Mouse (Mus musculus) embryonic stem cell, embryonic (primary cell): Measurements from ENCODE around the gene Wfdc16.

Experiments used
- CTCF ChIA-PET, 4 experiments: fragments of 300-600 bp in 2 of 4; fragments of 350-600 bp in 2 of 4; sonication (Branson Sonifier 250); formaldehyde crosslinking; loops; one replicate each; lab custom pipeline; 2022; ENCODE audit warnings: inconsistent platforms in 2 of 4; lab: Charles Lee
- POLR2A ChIA-PET, 4 experiments: fragments of 300-600 bp in 2 of 4; fragments of 350-600 bp in 2 of 4; sonication (Branson Sonifier 250); formaldehyde crosslinking; loops; one replicate each; lab custom pipeline; 2022; ENCODE audit warnings: antibody characterized with exemption in 4 of 4, inconsistent platforms in 1 of 4; lab: Charles Lee

Gene Wfdc16

GRCm38 (mm10) chr2:164638696-164639095 is at the start of gene Wfdc16:
Gene Wfdc16, minus strand, starts transcription at chr2:164638796.
- CTCF ChIA-PET: no interaction called here
- POLR2A ChIA-PET: interaction anchor here in 1 of 4 experiments (1.0 kb wide), 1 partner anchor 13 kb away, joined by 5 read pairs; no protein-coding TSS in a partner anchor

GRCm38 (mm10) chr2:164684807-164685206 is 46.2 kb upstream of the Wfdc16 start, which contains the start of gene Wfdc13:
Gene Wfdc13, plus strand, starts transcription at chr2:164685107.
- POLR2A ChIA-PET: interaction anchor here in 1 of 4 experiments (0.6 kb wide), 1 partner anchor 81 kb away, joined by 4 read pairs; no protein-coding TSS in a partner anchor
- CTCF ChIA-PET: interaction anchor here in 1 of 4 experiments (1.2 kb wide), 1 partner anchor 29 kb away, joined by 3 read pairs; the partner anchor contains the start of genes Wfdc10 and Wfdc9

DNA sequence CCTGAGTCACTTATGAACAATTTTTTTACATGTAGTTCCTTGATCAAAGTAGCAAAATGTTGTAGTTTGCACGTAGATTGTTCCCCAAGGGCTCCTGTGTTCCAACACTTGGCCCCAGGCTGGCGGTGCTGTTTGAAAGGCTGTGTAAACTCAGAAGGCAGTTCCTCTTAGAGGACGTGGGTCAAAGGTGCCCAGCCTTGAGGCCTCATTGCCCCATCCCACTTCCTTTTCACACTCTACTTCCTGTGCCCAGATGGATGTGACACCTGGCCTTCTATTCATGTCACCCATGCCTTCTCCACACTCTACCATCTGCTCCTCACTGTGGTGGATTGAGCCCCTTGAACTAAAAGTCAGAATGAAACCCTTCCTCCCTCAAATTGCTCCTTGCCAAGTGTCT is 41.3 kb upstream of the Wfdc16 start:
- ChIA-PET CTCF (interaction anchor here (0.6 to 2.3 kb wide), 41 partner anchors 9 to 395 kb away, joined by 3 to 37 read pairs (median 4); partner anchors contain the start of genes Wfdc10 (in 2 of the 4), Wfdc9 (in 2 of the 4), Gm20458 (in 1 of the 4) and Snx21 (in 1 of the 4)), POLR2A (interaction anchor here in 2 of 4 experiments (0.7 to 1.2 kb wide), 6 partner anchors 8 to 143 kb away, joined by 3 to 4 read pairs (median 4); partner anchors contain the start of genes Dnttip1 (in 1 of the 2), Wfdc3 (in 1 of the 2) and Zswim1 (in 1 of the 2))

GRCm38 (mm10) chr2:164678848-164679625 is 40.4 kb upstream of the Wfdc16 start:
- ChIA-PET POLR2A (interaction anchor here in 3 of 4 experiments (0.7 to 1.2 kb wide), 8 partner anchors 9 to 661 kb away, joined by 3 to 4 read pairs (median 4); partner anchors contain the start of genes Zswim1 (in 2 of the 3), Dnttip1 (in 1 of the 3) and Wfdc3 (in 1 of the 3)), CTCF (interaction anchor here (0.6 to 2.3 kb wide), 60 partner anchors 8 to 937 kb away, joined by 3 to 37 read pairs (median 4); partner anchors contain the start of genes Wfdc10 (in 3 of the 4), Wfdc9 (in 3 of the 4), Eppin (in 1 of the 4) and Gm20458 (in 1 of the 4))

GRCm38 (mm10) chr2:164676916-164677685 is 38.5 kb upstream of the Wfdc16 start:
- ChIA-PET POLR2A (interaction anchor here (0.8 to 1.9 kb wide), 6 partner anchors 20 to 234 kb away, joined by 3 to 5 read pairs (median 3); partner anchors contain the start of genes Acot8 (in 2 of the 4), Zswim3 (in 2 of the 4), Sdc4 (in 1 of the 4) and Wfdc9 (in 1 of the 4)), CTCF (interaction anchor here in 3 of 4 experiments (0.5 to 2.8 kb wide), 7 partner anchors 21 to 195 kb away, joined by 4 to 15 read pairs (median 7); partner anchors contain the start of genes Wfdc10 (in 2 of the 3) and Wfdc9 (in 2 of the 3))

DNA sequence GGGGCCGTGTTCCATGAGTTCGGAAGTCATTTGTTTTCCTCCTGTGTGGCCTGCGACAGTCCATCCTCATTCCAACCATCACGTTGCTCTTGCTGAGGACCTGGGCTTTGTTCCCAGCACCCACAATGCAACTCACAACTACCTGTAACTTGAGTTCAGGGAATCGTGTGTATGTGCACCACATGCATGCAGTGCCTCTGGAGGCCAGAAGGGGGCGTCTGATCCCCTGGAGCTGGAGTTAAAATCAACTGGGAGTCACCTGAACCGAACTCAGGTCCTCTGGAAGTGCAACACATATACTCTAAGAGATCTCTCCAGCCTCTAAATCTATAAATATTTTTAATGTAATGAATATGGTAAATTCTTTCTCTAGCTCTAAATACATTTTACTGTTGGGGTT is 37.5 kb upstream of the Wfdc16 start:
- CTCF ChIA-PET: interaction anchor here (0.6 to 2.8 kb wide), 8 partner anchors 20 to 56 kb away, joined by 3 to 15 read pairs (median 4); partner anchors contain the start of genes Wfdc10 (in 2 of the 4) and Wfdc9 (in 2 of the 4)

GRCm38 (mm10) chr2:164673987-164674386 is 35.4 kb upstream of the Wfdc16 start, which contains the start of gene Wfdc11:
Gene Wfdc11, minus strand, starts transcription at chr2:164674087.
- CTCF ChIA-PET: no interaction called here

More for the DNA sequence above, 37.5 kb upstream of the Wfdc16 start:
- POLR2A ChIA-PET: interaction anchor here in 3 of 4 experiments (0.8 to 1.9 kb wide), 5 partner anchors 23 to 233 kb away, joined by 3 to 5 read pairs (median 3); partner anchors contain the start of genes Acot8 (in 2 of the 3), Zswim3 (in 2 of the 3) and Sdc4 (in 1 of the 3)

GRCm38 (mm10) chr2:164670938-164671337 is 32.3 kb upstream of the Wfdc16 start:
- POLR2A ChIA-PET: no interaction called here
- CTCF ChIA-PET: interaction anchor here in 1 of 4 experiments (0.6 kb wide), 1 partner anchor 923 kb away, joined by 10 read pairs; no protein-coding TSS in a partner anchor

More at GRCm38 (mm10) chr2:164673987-164674386, 35.4 kb upstream of the Wfdc16 start, which contains the start of gene Wfdc11:
- POLR2A ChIA-PET: no interaction called here

DNA sequence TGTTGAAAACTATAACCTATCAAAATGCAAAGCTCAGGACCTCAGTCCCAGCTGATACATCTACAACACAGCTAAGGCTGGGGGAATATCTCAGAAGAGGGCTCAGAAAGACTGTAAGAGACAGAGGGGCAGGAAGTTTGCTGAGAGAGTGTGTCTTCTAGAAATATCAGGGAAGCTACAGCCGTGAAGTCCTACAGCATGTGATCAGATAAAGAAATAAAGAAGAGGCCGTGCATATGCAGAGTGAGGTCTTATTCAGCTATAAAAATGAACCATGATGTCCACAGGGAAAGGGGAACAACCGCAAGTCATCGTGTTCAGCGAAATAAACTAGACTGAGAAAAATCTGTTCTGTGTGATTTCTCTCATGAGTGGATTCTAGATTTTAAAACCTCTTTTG is 31.7 kb upstream of the Wfdc16 start:
- ChIA-PET CTCF (interaction anchor here in 2 of 4 experiments (0.6 to 1.2 kb wide), 4 partner anchors 9 to 924 kb away, joined by 3 to 10 read pairs (median 6); partner anchors contain the start of genes Wfdc10 (in 1 of the 2) and Wfdc9 (in 1 of the 2)), POLR2A (interaction anchor here in 1 of 4 experiments (0.6 kb wide), 1 partner anchor 476 kb away, joined by 3 read pairs; no protein-coding TSS in a partner anchor)

GRCm38 (mm10) chr2:164664851-164665250 is 26.3 kb upstream of the Wfdc16 start:
- ChIA-PET CTCF (interaction anchor here in 1 of 4 experiments (1.0 kb wide), 1 partner anchor 9 kb away, joined by 3 read pairs; the partner anchor contains the start of genes Wfdc10 and Wfdc9), POLR2A (interaction anchor here in 1 of 4 experiments (0.5 kb wide), 1 partner anchor 1322 kb away, joined by 3 read pairs; no protein-coding TSS in a partner anchor)

DNA sequence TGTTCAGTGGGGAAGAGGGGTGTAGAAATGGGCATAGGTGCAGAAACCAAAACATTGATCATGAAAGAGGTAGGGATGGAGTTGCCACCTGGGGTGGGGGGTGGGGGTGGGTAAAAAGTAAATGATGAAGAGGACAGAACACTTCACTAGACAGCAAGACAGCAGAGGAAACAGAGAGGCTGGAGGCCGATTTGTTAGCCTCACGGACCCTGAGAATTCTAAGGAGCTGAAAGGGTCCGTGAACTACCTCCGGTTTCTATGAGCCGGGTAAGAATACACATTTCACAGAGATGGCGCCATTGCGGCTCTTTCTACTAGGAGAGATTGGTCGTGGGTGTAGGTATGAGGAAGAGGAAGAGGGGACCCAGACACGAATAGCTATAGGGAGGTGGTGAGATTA is 17.9 kb upstream of the Wfdc16 start, which contains the start of gene Wfdc9:
Gene Wfdc9 (minus strand): TSS at position 101 of the 400 bp plus-strand sequence.
- CTCF ChIA-PET: interaction anchor here (0.5 to 1.9 kb wide), 64 partner anchors 9 to 549 kb away, joined by 3 to 15 read pairs (median 4); partner anchors contain the start of genes Acot8 (in 1 of the 4), Eppin (in 1 of the 4), Gm20458 (in 1 of the 4) and Snx21 (in 1 of the 4)
- POLR2A ChIA-PET: interaction anchor here (0.5 to 1.3 kb wide), 9 partner anchors 15 to 166 kb away, joined by 3 to 7 read pairs (median 3); partner anchors contain the start of genes Acot8 (in 1 of the 4), Zswim1 (in 1 of the 4) and Zswim3 (in 1 of the 4)

DNA sequence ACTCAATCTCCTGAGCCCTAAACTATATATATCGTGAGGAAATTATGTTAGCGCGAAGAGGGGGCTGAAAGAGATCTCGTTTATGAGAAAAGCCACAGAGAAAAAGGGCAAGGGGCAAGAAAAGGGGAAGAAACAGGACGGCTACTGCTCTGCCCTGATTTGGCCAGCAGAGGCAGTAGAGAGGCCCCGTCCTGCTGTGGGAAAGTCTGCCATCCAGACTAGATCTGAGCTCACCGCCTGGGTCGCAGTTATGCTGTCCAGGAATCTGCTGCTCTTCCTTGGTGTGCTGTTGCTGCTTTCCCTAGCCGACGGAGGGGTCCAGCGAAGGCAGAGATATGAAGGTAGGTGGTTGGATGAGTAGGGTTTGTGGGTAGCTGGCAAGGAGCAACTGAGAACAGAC is 17.3 kb upstream of the Wfdc16 start, which contains the start of gene Wfdc10:
Gene Wfdc10 (plus strand): TSS at position 189 of the 400 bp plus-strand sequence.
- CTCF ChIA-PET: interaction anchor here (0.5 to 1.9 kb wide), 68 partner anchors 9 to 1993 kb away, joined by 3 to 15 read pairs (median 4); partner anchors contain the start of genes Acot8 (in 1 of the 4), Eppin (in 1 of the 4), Gm20458 (in 1 of the 4) and Snx21 (in 1 of the 4)
- POLR2A ChIA-PET: interaction anchor here in 3 of 4 experiments (0.5 to 1.3 kb wide), 9 partner anchors 14 to 202 kb away, joined by 3 to 7 read pairs (median 3); partner anchors contain the start of genes Acot8 (in 1 of the 3), Zswim1 (in 1 of the 3) and Zswim3 (in 1 of the 3)

DNA sequence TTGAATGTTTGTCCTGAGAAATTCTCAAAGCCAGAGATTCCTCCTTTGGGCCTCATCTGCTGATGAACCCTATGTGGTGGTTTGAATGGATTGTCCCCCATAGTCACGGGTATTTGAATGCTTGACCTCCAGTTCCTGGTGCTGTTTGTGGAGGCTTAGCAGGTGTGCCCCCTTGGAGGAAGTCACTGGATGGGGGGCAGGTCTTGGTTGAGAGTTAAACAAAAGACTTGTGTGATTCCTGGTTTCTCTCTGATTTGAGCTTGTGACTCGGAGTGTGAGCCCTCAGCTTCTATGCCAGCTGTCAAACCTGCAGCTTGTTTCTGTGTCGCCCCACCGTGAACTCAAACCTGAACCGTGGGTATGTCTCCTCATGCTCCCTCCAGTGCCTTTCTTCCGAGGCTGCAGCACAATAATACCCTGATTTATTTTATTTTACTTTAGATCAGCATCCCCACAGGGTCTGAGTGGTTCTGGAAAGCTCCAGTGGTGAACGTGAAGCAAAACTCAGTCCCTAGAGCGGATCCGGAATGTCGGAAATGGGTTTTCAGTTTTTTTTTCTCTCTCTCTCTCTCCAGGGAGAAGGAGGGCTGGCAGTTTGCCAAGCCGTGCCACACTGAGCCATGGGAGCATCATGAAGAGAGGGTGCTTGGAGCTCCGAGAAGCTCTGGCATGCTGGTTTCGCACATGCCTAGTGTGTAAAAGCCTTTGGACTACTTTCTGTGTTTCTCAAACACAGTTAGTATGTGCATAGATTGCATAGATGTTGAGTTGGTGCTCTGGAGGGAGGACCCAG is 3.5 kb upstream of the Wfdc16 start:
- CTCF ChIA-PET: interaction anchor here (0.5 to 2.7 kb wide), 11 partner anchors 14 to 276 kb away, joined by 3 to 12 read pairs (median 3); partner anchors contain the start of genes Wfdc10 (in 3 of the 4) and Wfdc9 (in 3 of the 4)
- POLR2A ChIA-PET: interaction anchor here (0.6 to 2.0 kb wide), 6 partner anchors 14 to 276 kb away, joined by 3 to 7 read pairs (median 3); partner anchors contain the start of genes Wfdc10 (in 2 of the 4), Wfdc9 (in 2 of the 4), Acot8 (in 1 of the 4) and Zswim3 (in 1 of the 4)

DNA sequence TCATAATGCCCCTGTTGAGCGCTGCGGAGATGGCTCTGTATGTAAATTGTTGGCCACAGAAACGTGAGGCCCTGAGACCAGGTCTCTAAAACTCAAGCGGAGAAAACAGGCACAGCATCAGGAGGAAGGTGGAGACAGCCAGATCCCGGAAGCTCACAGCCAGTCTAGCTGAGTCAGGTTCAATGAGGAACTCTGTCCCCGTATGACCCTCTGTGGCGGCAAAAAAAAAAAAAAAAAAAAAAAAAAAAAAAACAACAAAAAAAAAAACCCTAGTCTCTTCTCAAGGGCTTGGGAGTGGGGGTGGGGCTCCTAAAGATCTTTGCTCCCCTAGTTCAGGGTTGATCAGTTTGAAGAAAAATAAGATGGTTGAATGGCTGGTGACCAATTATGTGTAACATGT is 2.5 kb upstream of the Wfdc16 start:
- ChIA-PET CTCF (interaction anchor here (0.6 to 2.7 kb wide), 12 partner anchors 15 to 245 kb away, joined by 3 to 12 read pairs (median 5); partner anchors contain the start of genes Wfdc10 (in 4 of the 4) and Wfdc9 (in 4 of the 4)), POLR2A (interaction anchor here in 3 of 4 experiments (0.6 to 2.0 kb wide), 5 partner anchors 15 to 569 kb away, joined by 3 to 7 read pairs (median 3); partner anchors contain the start of genes Wfdc10 (in 3 of the 3) and Wfdc9 (in 3 of the 3))

DNA sequence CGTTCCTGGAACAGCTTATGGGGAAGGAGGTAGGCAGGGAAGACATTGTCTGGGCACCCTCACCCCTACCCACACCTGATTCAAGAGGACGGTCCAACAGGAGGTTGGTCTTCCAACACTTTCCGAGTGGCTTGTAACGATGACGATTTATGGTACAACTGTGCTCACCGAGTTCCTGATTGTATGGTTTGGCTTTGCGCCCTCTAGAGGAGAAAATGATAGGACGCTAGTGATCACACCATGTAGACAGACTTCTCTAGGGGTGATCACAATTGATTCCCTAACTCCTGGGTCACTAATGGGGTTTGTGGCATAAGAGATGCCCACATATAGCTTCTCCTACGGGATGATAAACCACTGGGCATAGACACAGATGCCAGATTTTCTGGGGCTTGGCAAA is 3.3 kb downstream of the Wfdc16 start:
- ChIA-PET POLR2A (interaction anchor here in 2 of 4 experiments (0.7 to 1.0 kb wide), 2 partner anchors 165 to 192 kb away, joined by 3 read pairs; no protein-coding TSS in a partner anchor), CTCF (interaction anchor here in 1 of 4 experiments (0.9 to 1.5 kb wide), 3 partner anchors 21 to 165 kb away, joined by 3 to 4 read pairs (median 4); partner anchors contain the start of genes Wfdc10 and Wfdc9)
